Mouse (Mus musculus) heart, postnatal 0 days (tissue): Measurements from ENCODE around the gene Il3. TPM values are rescaled to one million over a fixed set of nuclear protein-coding genes. Genes with fewer than 3 reads are reported as not detected.

Experiments
- ATAC-seq: fragments of 200-750 bp; cut with Nextera tagmentation; 2 replicates; pipeline ENCODE4 v1.8.0; 2017; ENCODE audit warnings: low read depth, moderate number of reproducible peaks, moderate library complexity; ENCODE audit not compliant: insufficient read depth
- DNase-seq: peaks from one replicate; pipeline ENCODE4 v3.0.0-alpha.2; 2016; ENCODE audit warnings: low spot score
- H3K27ac ChIP-seq: fragments of 300-500 bp; sonication (generic); 2 replicates; pipeline ENCODE4 v1.5.1; 2014; ENCODE audit warnings: low read depth, mild to moderate bottlenecking
- H3K27me3 ChIP-seq: fragments of 300-500 bp; sonication (generic); 2 replicates; pipeline ENCODE4 v1.6.1; 2014; ENCODE audit warnings: low read length, mixed read lengths; ENCODE audit not compliant: control insufficient read depth, insufficient read depth
- H3K36me3 ChIP-seq: fragments of 300-500 bp; sonication (generic); replicated peaks from 2 replicates; pipeline ENCODE4 v1.6.1; 2014; ENCODE audit warnings: low read length, mixed read lengths; ENCODE audit not compliant: control insufficient read depth, insufficient read depth
- H3K4me1 ChIP-seq: fragments of 300-500 bp; sonication (generic); 2 replicates; pipeline ENCODE4 v1.6.1; 2014; ENCODE audit warnings: antibody characterized with exemption; ENCODE audit not compliant: control insufficient read depth, insufficient read depth
- H3K4me2 ChIP-seq: fragments of 300-500 bp; sonication (generic); 2 replicates; pipeline ENCODE4 v1.6.1; 2014; ENCODE audit warnings: low read depth, mild to moderate bottlenecking, low read length, moderate library complexity
- H3K4me3 ChIP-seq: fragments of 300-500 bp; sonication (generic); 2 replicates; pipeline ENCODE4 v1.5.1; 2014; ENCODE audit warnings: low read depth, low read length
- H3K9ac ChIP-seq: fragments of 300-500 bp; sonication (generic); replicated peaks from 2 replicates; pipeline ENCODE4 v1.6.1; 2014; ENCODE audit warnings: low read depth, low read length, mixed read lengths
- H3K9me3 ChIP-seq: fragments of 300-500 bp; sonication (generic); replicated peaks from 2 replicates; pipeline ENCODE4 v1.6.1; 2016; ENCODE audit warnings: low read length; ENCODE audit not compliant: control insufficient read depth
- CTCF ChIP-seq: IDR thresholded peaks from 2 replicates; pipeline ENCODE4 v1.5.1; 2016; ENCODE audit warnings: antibody characterized with exemption, control low read depth, low read depth
- EP300 ChIP-seq: IDR thresholded peaks from 2 replicates; pipeline ENCODE4 v1.6.1; 2016; ENCODE audit warnings: antibody characterized with exemption, low read depth
- WGBS: fragments of 180-500 bp; shearing (Covaris S2); extraction: QIAGEN DNeasy Blood & Tissue Kit; methylation state at CpG from one replicate; pipeline ENCODE4 v1.1.7; 2014; 5-methylcytosine and 5-hydroxymethylcytosine counted together
- polyA plus RNA-seq: library from polyadenylated mRNA; unstranded; fragments of >200 nt; fragmentation: Nextera tagmentation; extraction: Ambion mirVana; gene quantifications from 2 replicates; pipeline ENCODE4 v1.2.1, GENCODE M21; 2015
- total RNA-seq: library from RNA; depleted of rRNA; stranded (reverse); fragments of >200 nt; gene quantifications from 2 replicates; pipeline ENCODE4 v1.2.3, GENCODE M21; 2014; ENCODE audit warnings: low replicate concordance

Il3 gene
- total and polyA plus RNA-seq, 2 experiments from 2014 or later, result not detected

- no peak for TF ChIP-seq EP300
- peak; percentile 53 for TF ChIP-seq CTCF
- no peak overlapping the region for H3K27ac ChIP-seq
- DNase-seq (peak; percentile 34), ATAC-seq (no peak)
- H3K4me2 ChIP-seq, result no peak overlapping the region
- no peak overlapping the region for H3K9ac ChIP-seq
- H3K4me1 ChIP-seq, result peaks cover 8% of the 10 kb centered on the region
- 0 out of 2 replicates have a peak, but pooled peaks cover 5% of the 10 kb centered on the region for H3K27me3 ChIP-seq
- WGBS, result 33% methylated on average over 4 of the region's 4 CpGs
- no peaks in the 10 kb centered on the region for H3K9me3 ChIP-seq
- H3K36me3 ChIP-seq, result no peaks in the 10 kb centered on the region
- no peak overlapping the region for H3K4me3 ChIP-seq
Measured at GRCm38 (mm10) chr11:54254114-54254513, 13.0 kb downstream of the Il3 start.

GRCm38 (mm10) chr11:54250575-54250974, 16.5 kb downstream of the Il3 start:
- TF ChIP-seq CTCF, result no peak
- TF ChIP-seq EP300, result no peak
- WGBS, result 87% methylated on average over 11 of the region's 11 CpGs
- ATAC-seq (no peak), DNase-seq (no peak)
- Histone ChIP-seq H3K27me3 (no peaks in the 10 kb centered on the region), H3K27ac (no peak overlapping the region), H3K9me3 (no peaks in the 10 kb centered on the region), H3K4me3 (no peak overlapping the region), H3K4me1 (peaks cover 11% of the 10 kb centered on the region), H3K36me3 (no peaks in the 10 kb centered on the region), H3K4me2 (no peak overlapping the region), H3K9ac (no peak overlapping the region)

- Histone ChIP-seq H3K4me1 (peaks cover 11% of the 10 kb centered on the region), H3K4me2 (no peak overlapping the region)
- no peak for ATAC-seq
Measured at GRCm38 (mm10) chr11:54249748-54250147, 17.3 kb downstream of the Il3 start.

GRCm38 (mm10) chr11:54248940-54249717, 17.9 kb downstream of the Il3 start, which contains the start of gene Csf2:
TSS of gene Csf2 (minus strand) at chr11:54249667.
- Histone ChIP-seq H3K4me3 (no peak within 1 kb of the TSS), H3K27ac (no peak within 1 kb of the TSS), H3K36me3 (no peaks in the 10 kb centered on the region), H3K27me3 (no peaks in the 10 kb centered on the region), H3K9ac (no peak within 1 kb of the TSS), H3K4me1 (peaks cover 11% of the 10 kb centered on the region), H3K4me2 (no peak within 1 kb of the TSS), H3K9me3 (no peaks in the 10 kb centered on the region)
- no peak for DNase-seq
- 40% methylated on average over 11 of the region's 11 CpGs for WGBS
- TF ChIP-seq CTCF, result no peak
- TF ChIP-seq EP300, result no peak
- no peak for ATAC-seq

More at GRCm38 (mm10) chr11:54249748-54250147, 17.3 kb downstream of the Il3 start:
- no peak overlapping the region for H3K27ac ChIP-seq
- H3K9me3 ChIP-seq, result no peaks in the 10 kb centered on the region
- no peaks in the 10 kb centered on the region for H3K36me3 ChIP-seq
- TF ChIP-seq CTCF, result no peak
- no peak for TF ChIP-seq EP300
- no peak overlapping the region for H3K9ac ChIP-seq
- no peak for DNase-seq
- no peaks in the 10 kb centered on the region for H3K27me3 ChIP-seq
- 89% methylated on average over 3 of the region's 3 CpGs for WGBS
- H3K4me3 ChIP-seq, result no peak overlapping the region

GRCm38 (mm10) chr11:54247251-54247950, 19.7 kb downstream of the Il3 start:
- Histone ChIP-seq H3K4me2 (no peak overlapping the region), H3K27ac (no peak overlapping the region), H3K27me3 (no peaks in the 10 kb centered on the region), H3K4me1 (peaks cover 11% of the 10 kb centered on the region), H3K9me3 (no peaks in the 10 kb centered on the region), H3K36me3 (no peaks in the 10 kb centered on the region), H3K9ac (no peak overlapping the region), H3K4me3 (no peak overlapping the region)
- WGBS, result 82% methylated on average over 10 of the region's 10 CpGs
- no peak for ATAC-seq
- no peak for DNase-seq
- TF ChIP-seq CTCF (no peak), EP300 (no peak)
